Mouse (Mus musculus) gastrocnemius, adult 8-10 months (tissue): ENCODE data around the gene Celf2. TPM values are rescaled to one million over a fixed set of nuclear protein-coding genes. Genes with fewer than 3 reads are reported as not detected.
"Not testable (repeated sequence)": the region's sequence is repeated elsewhere in the genome, so short reads cannot be mapped to it uniquely, and the experiment has no call there.

Experiments
- DNase-seq, 2 experiments: peaks; one replicate each; pipeline ENCODE4 v3.0.0; 2022; ENCODE audit warnings: low spot score in 2 of 2
- total RNA-seq, 4 experiments: library from RNA; stranded (reverse); gene quantifications; 2 replicates each; pipeline ENCODE4 v1.2.4; 2022

Celf2 gene
- total RNA-seq, 4 experiments from 2014 or later = 81.5 to 106 (median 88.0) TPM

DNA sequence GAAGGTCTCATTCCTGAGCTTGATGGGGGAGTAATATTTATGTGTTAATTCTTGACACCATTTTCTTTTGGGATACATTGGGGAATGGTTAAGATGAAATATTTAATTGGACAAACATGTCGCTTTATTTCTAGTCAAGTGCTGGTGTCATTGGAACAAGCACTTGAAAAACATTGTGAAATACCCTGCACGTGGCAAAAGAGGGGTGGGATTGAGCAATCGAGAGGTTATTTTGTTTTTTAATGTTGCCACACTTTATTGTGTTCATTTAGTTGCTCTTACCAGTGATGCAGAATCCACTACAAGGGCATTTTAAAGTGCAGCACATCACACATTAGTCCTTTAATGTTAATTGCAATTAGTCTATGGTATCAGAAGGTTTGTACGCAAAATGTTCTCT, 242.2 kb downstream of the Celf2 start:
- DNase-seq = no peak

DNA sequence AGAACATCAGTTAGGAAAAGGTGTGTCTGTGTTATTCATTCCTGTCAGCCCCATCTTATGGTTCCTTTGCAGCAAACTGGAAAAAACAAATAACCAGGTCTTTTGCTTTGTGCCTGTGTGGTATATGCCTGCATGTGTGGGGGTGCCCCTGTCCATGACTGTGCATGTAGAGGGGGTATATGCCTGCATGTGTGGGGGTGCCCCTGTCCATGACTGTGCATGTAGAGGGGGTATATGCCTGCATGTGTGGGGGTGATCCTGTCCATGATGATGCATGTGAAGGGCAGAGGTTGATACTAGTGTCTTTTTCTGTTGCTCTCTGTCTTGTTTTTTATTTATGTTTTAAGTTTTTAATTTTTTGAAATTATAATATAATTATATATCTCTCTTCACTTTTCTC, 246.7 kb downstream of the Celf2 start:
- DNase-seq = not testable (repeated sequence)

DNA sequence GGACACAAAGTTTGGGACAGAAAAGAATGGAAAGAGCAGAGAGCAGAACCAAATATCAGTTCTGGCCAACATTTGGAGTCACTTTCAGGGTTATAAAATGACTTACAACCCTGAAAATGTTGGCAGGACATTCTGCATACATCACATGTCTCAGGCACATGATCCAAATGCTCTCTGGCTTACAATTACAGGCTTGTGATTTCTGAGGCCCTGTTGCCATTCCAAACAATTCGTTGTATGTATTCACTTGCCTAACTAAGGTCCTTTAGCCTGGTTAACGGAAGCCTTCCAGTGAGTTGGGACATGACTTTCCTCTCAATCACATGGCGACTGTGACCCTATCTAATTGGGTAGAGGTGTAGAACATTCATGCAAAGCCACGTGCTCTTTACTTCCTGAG, 249.2 kb downstream of the Celf2 start:
- peak; percentile 9 to 26 for DNase-seq

DNA sequence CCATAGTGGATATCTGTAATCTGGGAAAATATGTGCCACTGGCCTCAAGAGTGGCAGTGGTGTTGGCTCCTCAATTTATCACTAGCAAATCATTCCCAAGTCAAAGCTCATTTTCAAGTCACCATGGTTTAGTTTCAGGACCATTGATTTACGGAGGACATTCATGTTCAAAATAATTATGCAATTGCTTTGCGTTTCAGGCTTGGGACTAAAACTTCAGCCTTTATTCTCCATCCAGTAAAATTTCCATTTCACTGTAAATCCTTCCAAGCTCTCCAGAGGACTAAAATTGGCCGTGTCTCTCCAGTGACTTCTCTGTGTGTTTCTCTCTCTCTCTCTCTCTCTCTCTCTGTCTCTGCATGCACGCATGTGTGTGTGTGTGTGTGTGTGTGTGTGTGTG, 249.7 kb downstream of the Celf2 start:
- DNase-seq = no peak

DNA sequence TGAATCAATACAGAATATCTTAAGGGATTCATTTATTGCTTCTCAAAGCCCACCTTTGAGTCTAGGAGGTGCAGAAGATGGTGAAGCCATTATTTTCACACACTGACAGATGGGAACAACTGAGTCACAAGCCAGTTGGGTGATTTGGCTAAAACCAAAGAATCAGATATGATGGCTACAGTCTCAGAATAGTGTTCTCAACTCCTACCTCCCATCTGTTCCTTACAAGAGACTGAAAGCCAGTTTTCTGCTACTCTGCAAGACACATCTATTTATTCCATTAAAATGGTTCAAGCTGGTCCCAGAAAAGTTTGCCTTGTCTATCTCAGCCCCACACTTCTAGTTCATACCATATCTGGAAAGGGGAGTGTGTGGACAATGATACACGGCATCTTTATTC, 253.3 kb downstream of the Celf2 start:
- DNase-seq = no peak

DNA sequence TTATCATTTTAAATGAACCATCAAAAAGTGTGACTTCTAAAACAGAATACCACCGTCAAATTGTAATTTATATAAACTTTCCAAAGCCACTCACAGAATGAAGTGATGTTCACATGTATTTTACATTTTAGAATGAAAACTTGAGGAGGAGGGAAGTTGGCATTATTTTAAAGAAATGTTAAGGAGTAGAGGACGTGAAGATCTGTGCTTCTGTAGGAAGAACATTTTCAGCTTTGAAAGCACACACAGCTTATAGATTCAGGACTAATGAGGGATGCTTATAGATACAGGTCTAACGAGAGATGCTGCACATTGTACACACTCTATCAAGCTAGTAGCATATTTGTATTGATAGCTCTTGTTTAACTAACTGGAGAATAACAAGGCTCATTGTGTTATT, 254.0 kb downstream of the Celf2 start:
- DNase-seq = no peak

DNA sequence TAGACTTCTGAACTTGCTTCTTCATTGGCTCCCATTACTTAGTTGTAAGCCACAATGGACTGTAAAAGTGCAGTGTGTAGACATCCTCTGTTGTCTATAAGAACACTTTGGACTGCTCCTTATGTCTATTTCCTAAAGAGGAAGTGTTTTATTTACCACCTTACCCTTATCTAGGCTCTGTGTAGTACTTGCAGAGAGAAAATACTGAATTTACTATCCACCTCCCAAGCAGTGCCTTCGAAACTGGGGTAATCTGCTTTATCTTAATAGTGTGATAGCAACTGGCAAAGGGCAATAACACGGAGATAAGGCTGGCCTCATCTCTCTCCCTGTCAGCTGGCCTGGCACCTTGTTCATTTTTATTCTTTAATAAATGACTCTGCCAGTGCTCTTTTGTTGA, 259.0 kb downstream of the Celf2 start:
- DNase-seq = no peak

DNA sequence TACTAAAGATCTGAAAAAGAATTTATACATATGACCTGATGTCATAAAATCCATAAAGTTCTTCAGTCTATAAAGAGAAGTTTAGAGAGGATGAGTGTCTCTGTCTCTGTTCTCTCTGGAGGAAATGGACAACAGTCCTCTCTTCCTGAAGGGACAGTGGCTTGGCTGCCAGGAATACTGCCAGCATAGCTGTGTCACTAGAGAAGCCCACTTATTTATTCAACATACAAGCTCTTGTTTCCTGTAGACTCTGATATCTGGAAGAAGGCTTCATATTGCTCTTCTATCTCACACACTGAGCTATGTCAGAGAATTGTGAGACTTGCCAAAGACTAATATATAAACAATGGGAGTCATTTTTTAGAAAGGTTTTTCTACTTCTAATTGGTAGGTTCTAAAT, 260.4 kb downstream of the Celf2 start:
- no peak for DNase-seq

DNA sequence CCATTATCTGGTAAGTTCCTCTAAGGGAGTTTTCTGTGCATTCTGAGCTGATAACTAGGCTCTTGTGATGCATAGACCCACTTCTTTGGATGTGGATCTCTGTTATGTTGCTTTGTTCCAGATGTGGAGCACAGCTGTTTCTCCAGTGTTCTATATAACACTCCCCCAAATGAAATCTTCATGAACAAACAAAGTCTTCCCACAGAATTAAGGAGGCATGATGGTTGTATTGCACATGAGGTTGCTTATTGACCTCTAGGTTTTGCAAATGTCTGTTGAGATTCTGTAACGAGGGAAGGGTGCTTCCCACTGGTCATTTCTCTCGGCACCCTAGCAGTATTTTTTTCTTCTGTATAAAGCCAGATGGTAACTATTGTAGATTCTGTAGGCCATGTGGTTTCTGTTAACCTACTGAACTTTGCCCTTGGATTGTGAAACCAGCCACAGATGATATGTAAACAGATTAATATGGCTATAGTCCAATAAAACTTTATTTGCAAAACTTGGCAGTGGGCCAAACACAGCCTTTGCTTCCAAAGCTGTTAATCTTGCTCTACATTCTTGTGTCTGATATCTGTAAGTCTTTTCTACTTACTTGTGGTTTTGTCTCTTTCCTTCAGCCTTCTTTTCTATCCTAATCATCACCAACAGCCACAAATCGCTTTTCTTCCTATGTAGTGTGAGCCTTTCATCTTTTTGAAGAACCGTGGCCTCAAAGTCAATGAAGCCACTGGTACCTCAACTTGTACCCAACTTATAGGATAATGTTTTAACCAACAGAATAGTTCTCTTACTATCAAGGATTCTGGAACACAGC, 263.2 kb downstream of the Celf2 start:
- DNase-seq = no peak

DNA sequence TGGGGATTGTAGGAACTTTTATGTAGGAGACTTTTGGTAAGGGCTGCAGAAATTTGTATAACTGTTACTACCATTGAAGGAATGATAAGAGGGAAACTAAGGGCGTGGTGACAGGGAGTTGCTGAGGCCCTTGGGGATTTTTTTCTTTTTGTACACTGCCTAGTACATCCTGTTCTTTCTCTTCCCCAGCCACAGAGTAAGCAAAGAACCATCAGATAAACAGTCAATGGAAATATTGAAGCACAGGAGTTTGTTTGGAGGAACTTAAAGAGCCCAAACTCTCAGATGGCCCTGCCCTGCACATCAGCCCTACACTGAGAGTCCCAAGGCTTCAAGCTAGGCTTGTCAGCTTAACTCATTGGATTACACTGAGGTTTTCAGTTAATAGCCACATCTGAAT, 267.2 kb downstream of the Celf2 start:
- no peak for DNase-seq

DNA sequence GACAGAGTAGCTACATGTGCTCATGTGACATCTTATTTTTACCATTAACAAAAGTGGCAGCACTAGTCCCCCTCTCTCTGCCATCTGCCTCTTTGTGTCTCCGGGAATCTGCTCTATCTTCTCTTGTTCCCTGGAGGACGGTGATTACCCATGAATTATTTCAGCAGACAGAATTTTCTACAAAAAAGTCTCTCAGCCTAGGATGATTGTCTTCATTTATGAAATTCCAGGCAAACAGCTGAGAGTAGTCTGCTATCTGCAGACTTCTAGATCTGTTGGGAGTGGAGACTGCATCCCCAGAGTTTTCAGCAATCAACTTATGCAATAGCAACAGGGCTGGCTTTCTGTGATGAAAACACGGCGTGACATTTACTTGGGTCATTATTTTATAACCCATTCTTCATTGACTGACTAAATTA, 267.8 kb downstream of the Celf2 start:
- no peak for DNase-seq

DNA sequence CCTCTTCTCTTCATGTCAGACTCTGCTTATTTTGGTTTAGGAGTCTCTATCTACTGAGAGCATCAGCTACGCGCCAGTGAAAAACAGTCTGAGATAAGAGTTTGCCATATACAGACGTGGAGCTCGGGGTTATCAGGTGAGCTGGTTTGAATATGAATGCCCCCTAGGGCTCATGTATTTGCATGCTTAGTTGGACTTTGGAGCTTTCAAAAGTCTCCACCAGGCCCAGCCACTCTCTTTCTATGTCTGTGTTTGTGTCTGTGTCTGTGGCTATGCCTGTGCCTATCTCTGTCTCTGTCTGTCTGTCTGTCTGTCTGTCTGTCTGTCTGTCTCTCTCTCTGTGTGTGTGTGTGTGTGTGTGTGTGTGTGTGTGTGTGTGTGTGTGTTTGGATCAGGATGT, 272.1 kb downstream of the Celf2 start:
- DNase-seq = no peak

DNA sequence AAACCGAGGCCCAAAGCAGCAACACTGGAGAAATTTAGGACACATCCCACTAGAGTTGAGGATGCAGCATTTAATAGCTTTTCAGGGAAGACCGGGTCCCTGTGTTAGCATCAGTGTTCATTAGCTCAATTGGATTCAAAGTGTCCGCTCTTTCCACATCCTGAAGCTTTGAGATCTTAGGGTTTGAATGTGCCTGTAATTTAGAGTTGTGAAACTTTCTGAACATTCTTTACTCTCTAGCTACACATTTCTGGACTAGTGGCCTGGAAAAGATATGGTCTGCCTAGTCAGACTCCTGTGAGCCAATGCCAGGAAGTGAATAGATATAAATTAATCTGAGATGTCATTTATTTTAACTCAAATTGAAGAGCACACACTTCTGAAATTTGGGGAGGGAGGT, 272.9 kb downstream of the Celf2 start:
- no peak for DNase-seq

DNA sequence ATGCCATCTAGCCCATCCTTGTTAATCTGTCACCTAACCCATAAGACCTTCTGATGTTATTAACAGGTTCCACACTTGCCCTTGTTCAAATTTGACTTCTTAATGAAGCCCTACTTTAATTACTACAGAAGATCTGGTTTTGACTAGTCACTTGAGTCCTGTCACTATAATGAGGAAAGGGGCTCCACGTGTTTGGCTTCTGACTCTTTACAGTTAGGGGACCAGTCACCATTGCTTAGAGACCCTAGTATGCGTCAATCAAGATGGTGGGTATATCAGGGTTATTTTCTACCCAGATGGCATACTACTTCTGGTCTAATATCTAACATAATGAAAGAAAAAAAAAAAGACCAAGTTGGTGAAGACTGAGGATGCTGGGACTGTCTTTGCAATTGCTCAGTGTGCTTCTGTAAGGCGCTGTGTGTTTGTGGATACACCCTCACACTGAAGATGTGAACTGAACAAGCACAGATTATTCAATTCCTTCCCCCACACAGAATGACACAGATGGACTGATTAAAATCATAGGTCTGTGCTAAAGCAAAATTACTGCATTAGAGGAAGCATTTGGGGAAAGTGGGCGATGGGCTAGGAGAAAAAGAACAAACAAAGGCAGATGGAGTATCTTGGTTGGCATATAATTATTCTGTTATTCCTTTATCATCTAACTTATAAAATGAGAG, 274.2 kb downstream of the Celf2 start:
- DNase-seq = no peak

DNA sequence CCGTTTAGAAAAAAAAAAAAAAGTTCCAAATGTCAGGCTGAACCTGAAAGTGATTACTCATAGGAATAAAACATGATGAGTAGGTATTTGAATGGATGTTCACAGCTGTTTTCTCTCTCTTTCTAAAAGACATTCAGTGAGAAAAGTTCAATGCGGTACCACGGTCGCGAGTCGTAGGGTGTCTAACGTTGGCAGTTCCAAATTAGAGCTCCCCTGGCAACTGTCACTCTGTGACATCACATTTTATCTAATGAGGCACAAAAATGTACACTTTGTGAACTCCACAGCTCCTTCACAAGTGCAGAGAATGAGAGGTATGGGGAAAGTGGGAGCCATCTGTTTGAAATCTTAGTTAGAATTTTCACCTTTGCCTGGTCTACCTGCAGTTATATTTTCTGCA, 274.8 kb downstream of the Celf2 start:
- no peak for DNase-seq

DNA sequence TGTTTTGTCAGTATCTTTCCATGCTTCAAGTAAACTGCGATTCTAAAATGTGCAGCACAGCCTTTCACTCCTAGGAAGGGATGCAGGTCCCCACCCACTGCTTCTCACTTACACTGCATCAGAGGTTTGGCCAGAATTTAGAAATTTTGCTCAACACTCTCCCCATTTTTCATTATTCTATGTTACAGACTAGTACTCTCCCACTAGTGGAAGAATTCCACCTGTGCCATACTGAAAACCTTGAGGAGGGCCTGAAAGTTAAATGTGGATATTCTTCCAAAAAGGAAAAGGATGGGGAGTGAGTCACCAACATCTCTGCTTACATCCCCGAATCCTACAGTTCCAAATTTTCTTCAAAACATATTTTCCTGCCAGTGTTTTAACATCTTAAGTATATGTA, 276.0 kb downstream of the Celf2 start:
- no peak for DNase-seq

DNA sequence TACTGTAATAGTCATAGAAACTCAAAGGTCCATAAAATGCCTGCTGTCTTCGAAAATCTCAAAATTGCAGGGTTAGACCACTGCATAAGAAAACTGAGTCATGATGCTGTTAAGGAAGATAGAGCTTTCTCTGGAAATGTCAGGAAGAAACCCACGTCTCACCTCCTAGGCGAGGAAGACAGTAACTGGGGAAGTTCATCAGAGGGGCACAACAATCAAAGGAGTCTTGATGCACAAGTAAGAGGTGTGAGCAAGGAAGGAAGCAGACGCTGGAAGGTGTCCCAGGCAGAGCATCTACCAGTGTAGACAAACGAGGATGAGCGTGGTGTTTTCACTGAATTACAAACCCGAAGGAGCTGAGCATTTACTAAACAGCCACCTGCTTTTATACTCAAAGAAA, 282.6 kb downstream of the Celf2 start:
- no peak for DNase-seq

DNA sequence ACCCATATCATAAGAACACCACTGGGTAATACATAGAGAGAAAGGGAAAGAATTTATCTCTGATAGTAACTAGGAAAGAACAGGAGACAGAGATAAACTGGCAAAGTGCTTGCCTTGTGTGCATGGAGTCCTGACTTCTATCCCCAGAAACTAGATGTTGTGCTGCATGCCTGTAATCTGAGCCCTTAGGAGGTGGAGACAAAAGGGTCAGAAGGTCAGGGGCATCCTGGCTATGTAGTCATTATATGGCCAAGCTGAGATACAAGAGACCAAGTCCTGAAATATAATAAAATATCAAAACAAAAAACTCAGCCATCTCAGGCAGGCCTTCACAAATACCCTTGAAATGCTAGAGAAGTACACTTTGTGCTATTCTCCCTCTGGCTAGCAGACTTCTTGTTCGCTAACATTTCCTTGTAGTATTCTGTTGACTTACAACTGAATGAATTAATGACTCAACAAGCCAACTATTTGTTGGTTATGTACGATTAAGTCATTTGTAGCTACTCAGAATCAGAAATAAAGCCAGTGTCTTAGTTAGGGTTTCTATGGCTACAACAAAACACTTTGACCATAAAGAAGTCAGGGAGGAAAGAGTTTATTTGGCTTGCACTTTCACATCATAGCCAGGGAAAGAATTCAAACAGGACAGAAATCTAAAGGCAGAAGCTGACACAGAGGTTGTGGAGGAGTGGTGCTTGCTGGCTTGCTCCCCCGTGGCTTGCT, 284.9 kb downstream of the Celf2 start:
- no peak for DNase-seq

DNA sequence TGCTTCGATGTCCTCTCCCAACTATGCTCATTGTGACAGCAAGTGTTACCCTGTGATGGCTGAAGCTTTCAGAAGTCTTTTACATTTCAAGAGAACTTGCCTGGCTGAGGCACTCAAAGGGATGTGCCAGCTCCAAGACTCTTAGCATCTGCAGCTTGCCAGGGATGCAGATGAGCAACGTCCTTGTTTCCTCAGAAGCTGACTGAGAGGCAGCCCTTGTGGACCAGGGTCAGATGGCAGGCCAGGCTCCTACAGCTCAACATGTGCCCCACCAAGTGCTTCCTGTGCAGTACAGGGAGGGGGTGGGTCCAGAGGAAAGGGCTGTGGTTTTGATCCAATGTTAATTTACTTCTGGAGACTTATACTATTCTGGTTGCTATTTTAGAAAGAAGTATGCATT, 285.8 kb downstream of the Celf2 start:
- no peak for DNase-seq

DNA sequence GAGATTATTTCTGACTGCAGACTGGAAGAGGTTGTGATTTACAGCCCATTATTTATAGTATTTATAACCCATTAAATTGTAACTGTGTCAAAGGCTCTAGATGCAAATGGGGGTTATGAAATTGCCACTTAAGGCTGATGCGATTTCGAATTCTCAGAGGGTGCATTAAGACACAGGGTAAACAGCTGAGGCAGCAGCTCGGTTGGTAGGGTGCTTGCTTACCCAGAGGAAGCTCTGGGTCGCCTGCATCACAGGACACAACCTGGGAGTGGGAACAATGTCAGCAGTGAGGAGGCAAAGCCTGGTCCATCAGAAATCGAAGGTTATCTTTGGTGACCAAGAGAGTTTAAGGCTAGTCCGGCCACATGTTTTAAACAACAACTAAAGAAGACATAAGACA, 286.5 kb downstream of the Celf2 start:
- DNase-seq = no peak

DNA sequence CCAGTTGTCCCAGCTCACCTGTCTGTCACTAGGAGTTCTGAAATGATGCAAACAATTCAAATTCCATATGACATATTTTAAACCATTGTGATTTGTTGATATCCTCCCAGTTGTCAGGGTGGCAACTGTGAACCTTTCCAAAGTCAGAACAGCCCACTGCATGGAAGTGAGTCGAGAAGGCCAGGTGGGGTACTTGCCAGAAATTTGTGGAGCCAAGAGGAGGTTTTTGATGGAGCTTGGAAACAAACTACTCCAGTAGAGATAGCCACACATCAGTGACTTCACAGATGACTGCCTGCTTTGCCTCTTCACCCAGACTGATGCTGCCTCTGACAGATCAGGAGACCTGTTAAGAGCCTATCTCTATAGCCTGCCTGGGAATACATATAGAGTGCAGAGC, 287.5 kb downstream of the Celf2 start:
- no peak for DNase-seq

DNA sequence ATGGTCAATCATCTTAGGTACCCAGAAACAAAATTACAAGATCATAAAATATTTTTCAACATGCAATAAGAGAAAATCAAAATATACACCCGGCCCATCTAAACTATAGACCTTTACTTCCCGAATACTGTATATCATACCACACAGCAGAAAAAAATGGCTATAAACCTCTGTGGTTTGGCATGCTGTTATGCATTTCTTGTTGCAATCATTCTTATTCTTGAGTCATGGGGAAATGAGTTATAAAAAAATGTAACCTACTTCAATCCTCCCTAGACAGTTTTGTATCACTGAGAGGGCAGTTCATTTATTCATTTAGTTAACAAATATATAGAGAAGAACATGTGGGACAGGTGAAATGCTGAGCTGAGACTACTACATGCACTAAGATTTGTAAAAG, 291.3 kb downstream of the Celf2 start:
- no peak for DNase-seq
